Mouse (Mus musculus): ENCODE measurements around the gene Rxylt1. TPM values are rescaled to one million over a fixed set of nuclear protein-coding genes. Genes with fewer than 3 reads are reported as not detected.

The Rxylt1 gene
- total and polyA plus RNA-seq, 3 experiments, result 26.1 to 30.6 TPM; not detected in 1

DNA sequence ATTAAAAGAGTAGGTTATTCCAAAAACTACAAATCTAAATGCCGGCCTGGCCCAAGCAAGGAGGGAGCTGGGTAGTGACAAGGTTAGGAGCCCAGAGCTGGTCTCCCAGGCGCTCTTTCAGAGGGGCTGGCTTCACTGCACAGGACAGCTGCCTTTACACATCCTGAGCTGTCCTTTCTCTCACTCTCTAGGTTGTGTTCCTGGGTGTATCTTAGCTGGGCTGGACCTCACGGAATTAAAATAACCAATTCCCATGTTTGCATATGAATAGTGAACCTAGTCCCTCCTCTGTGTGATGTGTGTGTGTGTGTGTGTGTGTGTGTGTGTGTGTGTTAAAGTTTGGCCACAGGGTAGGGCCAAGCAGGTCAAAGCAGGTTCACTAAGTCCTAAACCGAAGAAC is 52.2 kb downstream of the Rxylt1 start:
- H3K4me3 ChIP-seq (ENCODE audit: control insufficient read depth in 1 of 2, insufficient read depth in 1 of 2, low read depth in 2 of 2, low read length in 2 of 2), result no peak overlapping the region
- H3K27me3 ChIP-seq (ENCODE audit: control insufficient read depth in 1 of 2, insufficient read depth in 2 of 2, low read length in 2 of 2), result no peaks in the 10 kb centered on the region
- no peak overlapping the region for H3K27ac ChIP-seq (ENCODE audit: control insufficient read depth, low read depth, low read length)
- no peak for TF ChIP-seq UBTF (IDR thresholded peaks at IDR 0.05; ENCODE audit: borderline replicate concordance, insufficient read depth, low read depth, low read length)
- TF ChIP-seq POLR2AphosphoS2 (IDR thresholded peaks at IDR 0.05; ENCODE audit: low read length), result no peak
- no peak for TF ChIP-seq USF2 (IDR thresholded peaks at IDR 0.05; ENCODE audit: borderline replicate concordance in 1 of 2, insufficient read depth in 1 of 2, low read depth in 1 of 2, low read length in 2 of 2)
- TF ChIP-seq HCFC1 (IDR thresholded peaks at IDR 0.05; ENCODE audit: low read depth, low read length), result no peak
- no peak for TF ChIP-seq RAD21 (IDR thresholded peaks at IDR 0.05; ENCODE audit: low read depth, low read length)
- no peak for TF ChIP-seq GABPA (IDR thresholded peaks at IDR 0.05; ENCODE audit: low read depth, low read length)
- TF ChIP-seq KAT2A (conservative IDR thresholded peaks at IDR 0.05; ENCODE audit: low read depth, low read length), result no peak
- TF ChIP-seq E2F4 (IDR thresholded peaks at IDR 0.05; ENCODE audit: borderline replicate concordance, low read depth, low read length), result no peak
- TF ChIP-seq RCOR1 (IDR thresholded peaks at IDR 0.05; ENCODE audit: low read depth, low read length), result no peak
- no peak for TF ChIP-seq MYB (IDR thresholded peaks at IDR 0.05; ENCODE audit: low read depth, low read length)
- TF ChIP-seq POLR2AphosphoS5 (IDR thresholded peaks at IDR 0.05; ENCODE audit: borderline replicate concordance, low read depth, low read length), result no peak
- TF ChIP-seq MAFK (IDR thresholded peaks at IDR 0.05; ENCODE audit: borderline replicate concordance, low read depth, low read length), result no peak
- TF ChIP-seq TBP (IDR thresholded peaks at IDR 0.05; ENCODE audit: low read depth, low read length), result no peak
- TF ChIP-seq MAZ (IDR thresholded peaks at IDR 0.05; ENCODE audit: low read depth, low read length), result no peak
- no peak for TF ChIP-seq SIN3A (IDR thresholded peaks at IDR 0.05; ENCODE audit: low read length)
- no peak for TF ChIP-seq CHD2 (IDR thresholded peaks at IDR 0.05; ENCODE audit: low read length)
- TF ChIP-seq MEF2A (IDR thresholded peaks at IDR 0.05; ENCODE audit: extremely low read depth, insufficient replicate concordance, low read depth, low read length, poor library complexity, severe bottlenecking), result no peak
- DNase-seq (ENCODE audit: low read depth, low spot score), result no peak
- no peaks in the 10 kb centered on the region for H3K36me3 ChIP-seq (ENCODE audit: control insufficient read depth in 1 of 2, insufficient read depth in 2 of 2, low read length in 2 of 2)
- no peaks in the 10 kb centered on the region for H3K79me2 ChIP-seq (ENCODE audit: control insufficient read depth, insufficient read depth, low read length, poor library complexity)
- H3K9ac ChIP-seq (ENCODE audit: control insufficient read depth, low read depth, low read length, poor library complexity, severe bottlenecking), result no peak overlapping the region
- H3K4me1 ChIP-seq (ENCODE audit: control insufficient read depth in 1 of 2, insufficient read depth in 2 of 2, low read length in 2 of 2), result no peaks in the 10 kb centered on the region
- H3K9me3 ChIP-seq (replicated peaks; ENCODE audit: insufficient read depth, low read length), result no peaks in the 10 kb centered on the region

DNA sequence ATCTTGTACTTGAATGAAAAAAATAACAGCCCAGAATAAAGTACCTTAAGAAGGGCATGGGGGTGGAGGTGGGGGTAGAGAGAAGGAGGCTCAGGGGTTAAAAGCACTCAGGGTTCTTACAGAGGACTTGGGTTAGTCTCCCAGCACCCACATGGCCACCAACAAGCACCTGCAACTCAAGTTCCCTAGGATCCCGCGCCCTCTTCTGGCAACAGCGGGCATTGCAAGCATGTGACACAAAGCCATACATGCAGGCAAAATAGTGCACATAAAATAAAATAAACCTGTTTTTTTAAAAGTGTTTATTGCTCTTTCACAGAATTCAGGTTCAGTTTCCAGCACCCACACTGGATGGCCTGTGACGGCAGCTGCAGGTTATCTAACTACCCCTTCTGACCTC is 56.8 kb downstream of the Rxylt1 start:
- no peak overlapping the region for H3K9ac ChIP-seq (ENCODE audit: control insufficient read depth, low read depth, low read length, poor library complexity, severe bottlenecking)
- no peaks in the 10 kb centered on the region for H3K9me3 ChIP-seq (replicated peaks; ENCODE audit: insufficient read depth, low read length)
- peaks cover 0 to 1% of the 10 kb centered on the region in 2 experiments; a peak in 1 of 4 replicates for H3K4me1 ChIP-seq (ENCODE audit: control insufficient read depth in 1 of 2, insufficient read depth in 2 of 2, low read length in 2 of 2)
- peak; percentile 70 for DNase-seq (ENCODE audit: low read depth, low spot score)
- H3K36me3 ChIP-seq (ENCODE audit: control insufficient read depth in 1 of 2, insufficient read depth in 2 of 2, low read length in 2 of 2), result peaks cover 0 to 5% of the 10 kb centered on the region in 2 experiments; a peak in 2 of 4 replicates
- no peak overlapping the region for H3K4me3 ChIP-seq (ENCODE audit: control insufficient read depth in 1 of 2, insufficient read depth in 1 of 2, low read depth in 2 of 2, low read length in 2 of 2)
- H3K27ac ChIP-seq (ENCODE audit: control insufficient read depth, low read depth, low read length), result no peak overlapping the region
- no peaks in the 10 kb centered on the region for H3K79me2 ChIP-seq (ENCODE audit: control insufficient read depth, insufficient read depth, low read length, poor library complexity)
- no peaks in the 10 kb centered on the region for H3K27me3 ChIP-seq (ENCODE audit: control insufficient read depth in 1 of 2, insufficient read depth in 2 of 2, low read length in 2 of 2)
- TF ChIP-seq RAD21 (IDR thresholded peaks at IDR 0.05; ENCODE audit: low read depth, low read length) (peak; percentile 46), ZC3H11A (IDR thresholded peaks at IDR 0.05; ENCODE audit: low read depth, low read length) (peak; percentile 8; the same call in 1 of the 2 replicates), MEF2A (IDR thresholded peaks at IDR 0.05; ENCODE audit: extremely low read depth, insufficient replicate concordance, low read depth, low read length, poor library complexity, severe bottlenecking) (no peak), SMC3 (IDR thresholded peaks at IDR 0.05; ENCODE audit: low read depth, low read length) (peak; percentile 58), POLR2AphosphoS2 (IDR thresholded peaks at IDR 0.05; ENCODE audit: low read length) (no peak), RCOR1 (IDR thresholded peaks at IDR 0.05; ENCODE audit: low read depth, low read length) (no peak), POLR2A (IDR thresholded peaks at IDR 0.05; ENCODE audit: control insufficient read depth in 1 of 2, insufficient read depth in 1 of 2, low read depth in 1 of 2, low read length in 2 of 2, poor library complexity in 1 of 2) (no peak), GATA1 (IDR thresholded peaks at IDR 0.05; ENCODE audit: low read depth, low read length) (no peak), CHD2 (IDR thresholded peaks at IDR 0.05; ENCODE audit: low read length) (no peak), ZNF384 (IDR thresholded peaks at IDR 0.05; ENCODE audit: low read depth, low read length) (no peak), ZKSCAN1 (IDR thresholded peaks at IDR 0.05; ENCODE audit: low read depth, low read length) (no peak), USF1 (IDR thresholded peaks at IDR 0.05; ENCODE audit: low read depth, low read length) (peak; percentile 45; the same call in 1 of the 2 replicates), GABPA (IDR thresholded peaks at IDR 0.05; ENCODE audit: low read depth, low read length) (no peak), CTCF (IDR thresholded peaks at IDR 0.05 in 2 of 3, conservative IDR thresholded peaks at IDR 0.05 in 1 of 3; ENCODE audit: control insufficient read depth in 1 of 3, insufficient read depth in 1 of 3, low read depth in 2 of 3, low read length in 3 of 3, poor library complexity in 1 of 3, severe bottlenecking in 1 of 3) (peak; percentile 60 to 84 (median 72)), KAT2A (conservative IDR thresholded peaks at IDR 0.05; ENCODE audit: low read depth, low read length) (no peak), ZMIZ1 (IDR thresholded peaks at IDR 0.05; ENCODE audit: low read depth, low read length) (no peak)
